Mouse (Mus musculus): ENCODE results near the gene Rara. TPM values are rescaled to one million over a fixed set of nuclear protein-coding genes. Genes with fewer than 3 reads are reported as not detected.
"Not testable (repeated sequence)": the region's sequence is repeated elsewhere in the genome, so short reads cannot be mapped to it uniquely, and the experiment has no call there.

Rara gene
- polyA plus RNA-seq, 1 experiment from 2014 or later = 9.7 TPM

DNA sequence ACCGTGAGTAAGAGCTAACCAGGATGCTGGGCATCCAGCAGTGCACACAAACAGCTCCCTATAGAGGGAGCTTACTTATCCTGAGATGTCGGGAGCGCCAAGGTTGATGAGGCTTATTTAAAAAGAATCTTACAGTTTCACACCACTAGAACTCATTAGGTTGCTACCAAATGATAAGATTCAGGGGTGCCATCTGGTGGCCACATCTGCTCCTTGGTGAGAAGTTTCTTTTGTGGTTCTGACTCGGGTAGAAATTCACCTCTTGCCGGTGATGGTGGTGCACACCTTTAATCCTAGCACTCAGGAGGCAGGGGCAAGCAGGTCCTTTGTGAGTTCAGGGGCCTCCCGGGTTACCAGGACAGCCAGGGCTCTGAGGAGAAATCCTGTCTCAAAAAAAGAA is 18.0 kb upstream of the Rara start:
- H3K4me3 ChIP-seq = no peak overlapping the region
- no peaks in the 10 kb centered on the region for H3K9me3 ChIP-seq
- H3K4me2 ChIP-seq = no peak overlapping the region
- no peaks in the 10 kb centered on the region for H3K36me3 ChIP-seq (replicated peaks)
- H3K4me1 ChIP-seq = peaks cover 10% of the 10 kb centered on the region
- no peaks in the 10 kb centered on the region for H3K27me3 ChIP-seq (replicated peaks)
- 34% methylated on average over 6 of the region's 6 CpGs for WGBS
- H3K9ac ChIP-seq = no peak overlapping the region
- ATAC-seq (replicated peaks) = no peak
- no peak overlapping the region for H3K27ac ChIP-seq

GRCm38 (mm10) chr11:98910415-98910814 is 17.2 kb upstream of the Rara start:
- H3K4me3 ChIP-seq = no peak overlapping the region
- ATAC-seq (replicated peaks) = no peak
- no peaks in the 10 kb centered on the region for H3K36me3 ChIP-seq (replicated peaks)
- no peaks in the 10 kb centered on the region for H3K27me3 ChIP-seq (replicated peaks)
- H3K9me3 ChIP-seq = no peaks in the 10 kb centered on the region
- 96% methylated on average over 11 of the region's 11 CpGs for WGBS
- no peak overlapping the region for H3K9ac ChIP-seq
- peaks cover 10% of the 10 kb centered on the region for H3K4me1 ChIP-seq
- no peak overlapping the region for H3K27ac ChIP-seq
- H3K4me2 ChIP-seq = no peak overlapping the region

DNA sequence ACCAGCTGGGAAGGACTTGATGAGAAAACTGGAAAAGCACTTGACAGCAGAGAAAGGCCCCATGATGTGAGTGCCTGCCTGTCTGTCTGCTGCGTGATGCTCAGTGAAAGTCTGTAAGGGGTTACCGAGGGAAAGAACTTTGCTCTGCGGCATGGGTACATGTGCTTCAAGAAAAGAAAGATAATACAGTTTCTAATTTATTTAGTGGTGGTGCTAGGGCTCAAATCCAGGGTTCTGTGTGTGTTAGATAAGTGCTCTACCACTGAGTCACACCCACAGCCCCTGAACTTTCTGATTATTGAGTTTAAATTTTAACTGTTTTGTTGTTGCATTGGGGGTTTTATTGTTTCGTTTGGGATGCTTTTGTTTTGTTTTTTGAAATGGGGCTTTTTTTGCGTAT is 16.1 kb upstream of the Rara start:
- Histone ChIP-seq H3K27me3 (replicated peaks) (no peaks in the 10 kb centered on the region), H3K4me1 (peaks cover 10% of the 10 kb centered on the region), H3K9me3 (no peaks in the 10 kb centered on the region), H3K27ac (no peak overlapping the region), H3K36me3 (replicated peaks) (no peaks in the 10 kb centered on the region), H3K4me2 (no peak overlapping the region), H3K4me3 (no peak overlapping the region), H3K9ac (no peak overlapping the region)
- no peak for ATAC-seq (replicated peaks)
- 92% methylated on average over 5 of the region's 5 CpGs for WGBS

- H3K9ac ChIP-seq = no peak overlapping the region
- H3K27ac ChIP-seq = no peak overlapping the region
- no peaks in the 10 kb centered on the region for H3K36me3 ChIP-seq (replicated peaks)
- WGBS = 87% methylated on average over 11 of the region's 11 CpGs
- H3K9me3 ChIP-seq = no peaks in the 10 kb centered on the region
- ATAC-seq (replicated peaks) = no peak
- no peak overlapping the region for H3K4me2 ChIP-seq
- no peak overlapping the region for H3K4me3 ChIP-seq
- H3K27me3 ChIP-seq (replicated peaks) = no peaks in the 10 kb centered on the region
- peaks cover 3% of the 10 kb centered on the region; the same call in 1 of the 2 replicates for H3K4me1 ChIP-seq
Measured at GRCm38 (mm10) chr11:98914196-98914595, 13.4 kb upstream of the Rara start.

- not testable (repeated sequence) for H3K4me3 ChIP-seq; ATAC-seq (replicated peaks); H3K27ac ChIP-seq; H3K36me3 ChIP-seq (replicated peaks); H3K9me3 ChIP-seq; H3K27me3 ChIP-seq (replicated peaks); H3K4me2 ChIP-seq; H3K4me1 ChIP-seq; H3K9ac ChIP-seq
- WGBS = 94% methylated on average over 3 of the region's 3 CpGs
Measured at GRCm38 (mm10) chr11:98916376-98916775, 11.2 kb upstream of the Rara start.

- no peak for ATAC-seq (replicated peaks)
- no peak overlapping the region for H3K27ac ChIP-seq
- no peaks in the 10 kb centered on the region for H3K9me3 ChIP-seq
- H3K36me3 ChIP-seq (replicated peaks) = no peaks in the 10 kb centered on the region
- WGBS = 76% methylated on average over 13 of the region's 13 CpGs
- no peak overlapping the region for H3K9ac ChIP-seq
- H3K4me1 ChIP-seq = peaks cover 7% of the 10 kb centered on the region
- no peaks in the 10 kb centered on the region for H3K27me3 ChIP-seq (replicated peaks)
- H3K4me2 ChIP-seq = no peak overlapping the region
- H3K4me3 ChIP-seq = no peak overlapping the region
Measured at GRCm38 (mm10) chr11:98917428-98918005, 10.1 kb upstream of the Rara start.

- no peaks in the 10 kb centered on the region for H3K27me3 ChIP-seq (replicated peaks)
- H3K4me1 ChIP-seq = peaks cover 13% of the 10 kb centered on the region
- H3K27ac ChIP-seq = no peak overlapping the region
- no peak for ATAC-seq (replicated peaks)
- H3K4me3 ChIP-seq = no peak overlapping the region
- H3K4me2 ChIP-seq = no peak overlapping the region
- H3K36me3 ChIP-seq (replicated peaks) = no peaks in the 10 kb centered on the region
- H3K9ac ChIP-seq = no peak overlapping the region
- WGBS = 72% methylated on average over 9 of the region's 9 CpGs
- no peaks in the 10 kb centered on the region for H3K9me3 ChIP-seq
Measured at GRCm38 (mm10) chr11:98918231-98918630, 9.4 kb upstream of the Rara start.

GRCm38 (mm10) chr11:98919009-98919408 is 8.6 kb upstream of the Rara start:
- H3K4me3 ChIP-seq = no peak overlapping the region
- peaks cover 13% of the 10 kb centered on the region for H3K4me1 ChIP-seq
- no peaks in the 10 kb centered on the region for H3K27me3 ChIP-seq (replicated peaks)
- ATAC-seq (replicated peaks) = no peak
- H3K9ac ChIP-seq = no peak overlapping the region
- 93% methylated on average over 11 of the region's 11 CpGs for WGBS
- no peak overlapping the region for H3K4me2 ChIP-seq
- H3K36me3 ChIP-seq (replicated peaks) = no peaks in the 10 kb centered on the region
- H3K9me3 ChIP-seq = no peaks in the 10 kb centered on the region
- no peak overlapping the region for H3K27ac ChIP-seq

GRCm38 (mm10) chr11:98921813-98922212 is 5.8 kb upstream of the Rara start:
- not testable (repeated sequence) for ATAC-seq (replicated peaks); H3K9ac ChIP-seq; H3K27ac ChIP-seq; H3K9me3 ChIP-seq; H3K27me3 ChIP-seq (replicated peaks); H3K4me3 ChIP-seq; H3K4me2 ChIP-seq; H3K36me3 ChIP-seq (replicated peaks)
- peaks cover 34% of the 10 kb centered on the region for H3K4me1 ChIP-seq
- WGBS = 59% methylated on average over 15 of the region's 15 CpGs

DNA sequence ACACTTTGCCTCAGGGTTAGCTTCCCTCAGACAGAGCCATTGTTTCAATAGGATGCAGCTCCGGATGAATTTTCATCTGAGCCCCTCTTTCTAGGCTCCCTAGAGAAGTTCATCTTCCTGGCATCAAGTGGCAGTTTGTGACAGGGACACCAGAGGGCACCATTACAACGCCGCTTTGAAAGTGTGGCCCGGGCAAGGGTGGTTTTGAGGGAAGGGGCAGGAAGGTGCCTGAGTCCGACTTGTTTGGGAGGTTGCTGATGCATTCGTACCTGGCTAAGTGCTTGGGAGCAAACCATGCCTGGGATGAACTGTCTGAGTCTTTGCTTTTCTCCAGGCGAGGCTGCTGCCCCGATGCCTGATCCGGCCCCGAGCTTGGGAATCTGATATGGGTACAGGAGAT is 5.3 kb upstream of the Rara start:
- not testable (repeated sequence) for H3K9ac ChIP-seq; H3K4me2 ChIP-seq; H3K4me3 ChIP-seq; H3K27ac ChIP-seq; H3K9me3 ChIP-seq; ATAC-seq (replicated peaks); H3K27me3 ChIP-seq (replicated peaks); H3K36me3 ChIP-seq (replicated peaks)
- peaks cover 37% of the 10 kb centered on the region for H3K4me1 ChIP-seq
- WGBS = 50% methylated on average over 10 of the region's 10 CpGs

- H3K9ac ChIP-seq; ATAC-seq (replicated peaks); H3K9me3 ChIP-seq; H3K36me3 ChIP-seq (replicated peaks); H3K4me2 ChIP-seq; H3K27ac ChIP-seq; H3K4me3 ChIP-seq; H3K27me3 ChIP-seq (replicated peaks): not testable (repeated sequence)
- WGBS = 48% methylated on average over 16 of the region's 16 CpGs
- H3K4me1 ChIP-seq = peaks cover 41% of the 10 kb centered on the region
Measured at GRCm38 (mm10) chr11:98922851-98923711, 4.5 kb upstream of the Rara start.

DNA sequence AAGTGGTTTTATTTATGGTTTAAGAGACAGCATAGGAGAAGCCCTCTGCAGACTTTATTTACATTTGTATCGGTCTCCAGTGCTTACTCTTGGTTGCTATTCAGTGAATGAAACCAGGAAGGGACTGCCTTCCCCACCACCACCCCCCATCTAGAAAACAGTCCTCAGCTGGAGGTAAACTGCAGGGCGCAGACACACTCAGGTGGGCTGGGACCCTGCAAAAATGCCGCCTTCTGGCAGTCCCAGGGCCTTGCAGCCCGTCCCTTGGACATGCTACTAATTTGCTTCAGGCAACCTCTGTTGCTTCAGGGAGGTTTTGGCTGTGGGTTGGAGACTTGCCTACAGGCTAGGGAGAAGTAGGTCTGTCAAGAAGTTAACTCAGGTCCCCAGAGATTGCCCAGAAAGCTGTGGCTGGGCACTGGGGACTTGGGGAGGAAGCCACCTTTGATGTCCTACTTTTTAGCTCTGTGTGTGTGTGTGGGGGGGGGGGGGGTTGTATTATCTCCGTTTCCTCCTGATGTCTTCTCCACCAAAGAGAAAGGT is 2.9 kb upstream of the Rara start:
- WGBS = 42% methylated on average over 5 of the region's 5 CpGs

More for the DNA sequence above, 2.9 kb upstream of the Rara start:
- no peak for ATAC-seq (replicated peaks)
- Histone ChIP-seq H3K4me3 (no peak overlapping the region), H3K36me3 (replicated peaks) (no peaks in the 10 kb centered on the region), H3K9me3 (no peaks in the 10 kb centered on the region), H3K27ac (peak overlapping the region; percentile 35; the same call in 1 of the 2 replicates), H3K27me3 (replicated peaks) (no peaks in the 10 kb centered on the region), H3K9ac (no peak overlapping the region), H3K4me1 (peaks cover 57% of the 10 kb centered on the region), H3K4me2 (no peak overlapping the region)

All from midbrain, embryonic 15.5 days (tissue).